ENCODE assay signal across 10 mouse cellular contexts in the genomic region with DNA sequence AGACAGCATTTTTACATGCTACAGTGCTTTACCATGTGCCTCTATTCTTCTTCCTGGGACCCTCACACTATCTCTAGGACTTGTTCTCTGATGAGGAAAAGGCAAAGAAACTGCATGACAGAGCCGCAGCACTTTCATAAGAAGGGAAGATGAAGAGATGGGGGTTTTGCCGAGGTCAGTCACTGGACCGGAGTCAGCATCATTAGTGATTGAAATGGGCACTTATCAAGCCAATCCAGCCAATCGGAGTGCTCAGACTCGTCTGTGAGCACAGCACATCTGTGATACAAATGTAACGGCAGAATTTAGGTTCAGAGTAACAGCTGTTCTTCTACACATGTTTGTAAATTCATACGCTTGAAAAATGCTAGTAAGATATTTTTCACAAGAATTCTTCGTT.
DNase-seq lines count a peak whose midpoint lies in the region; ATAC-seq lines count a peak whose summit lies in the region.
"Had no signal": no experiment of that assay in that cellular context is flagged by ENCODE, and none has a peak within 500 bp of the region (broad histone marks: within the 10 kb centered on the region; RNA-seq: fewer than 3 reads in every experiment).

No protein-coding gene starts in this region.

- peaks cover 29% of the 10 kb centered on the region for H3K4me1 ChIP-seq in heart, embryonic 16.5 days (ENCODE audit: control insufficient read depth, insufficient read depth, low read length)
- peaks cover 36% of the 10 kb centered on the region for H3K4me1 ChIP-seq in heart, embryonic 12.5 days (replicated peaks)
- H3K4me1 ChIP-seq in embryonic facial prominence, embryonic 15.5 days: peaks cover 35% of the 10 kb centered on the region
- H3K4me1 ChIP-seq in hindbrain, embryonic 15.5 days (replicated peaks): peaks cover 63% of the 10 kb centered on the region
- peaks cover 93% of the 10 kb centered on the region for H3K4me1 ChIP-seq in neural tube, embryonic 13.5 days (replicated peaks)

- 64% methylated on average over 8 of the region's 8 CpGs for WGBS in heart, embryonic 16.5 days
- WGBS in heart, embryonic 12.5 days: 65% methylated on average over 8 of the region's 8 CpGs
- WGBS in embryonic facial prominence, embryonic 15.5 days: 37% methylated on average over 8 of the region's 8 CpGs
- 30% methylated on average over 8 of the region's 8 CpGs for WGBS in hindbrain, embryonic 15.5 days
- 32% methylated on average over 8 of the region's 8 CpGs for WGBS in neural tube, embryonic 13.5 days

- no peak overlapping the region for H3K4me3 ChIP-seq in heart, embryonic 16.5 days (ENCODE audit: low read length)
- H3K4me3 ChIP-seq in heart, embryonic 12.5 days: no peak overlapping the region
- 0 out of 2 replicates have a peak overlapping the region, but pooled peaks have one; percentile 24 for H3K4me3 ChIP-seq in embryonic facial prominence, embryonic 15.5 days (replicated peaks)
- peak overlapping the region; percentile 17; the same call in 1 of the 2 replicates for H3K4me3 ChIP-seq in hindbrain, embryonic 15.5 days
- peak overlapping the region; percentile 19 for H3K4me3 ChIP-seq in neural tube, embryonic 13.5 days

- no peaks in the 10 kb centered on the region for H3K27me3 ChIP-seq in heart, embryonic 16.5 days (ENCODE audit: control insufficient read depth, insufficient read depth, low read length)
- no peaks in the 10 kb centered on the region for H3K27me3 ChIP-seq in heart, embryonic 12.5 days (replicated peaks)
- no peaks in the 10 kb centered on the region for H3K27me3 ChIP-seq in embryonic facial prominence, embryonic 15.5 days
- H3K27me3 ChIP-seq in hindbrain, embryonic 15.5 days: no peaks in the 10 kb centered on the region
- no peaks in the 10 kb centered on the region for H3K27me3 ChIP-seq in neural tube, embryonic 13.5 days

- no peaks in the 10 kb centered on the region for H3K9me3 ChIP-seq in heart, embryonic 16.5 days (replicated peaks; ENCODE audit: control insufficient read depth, low read length)
- no peaks in the 10 kb centered on the region for H3K9me3 ChIP-seq in heart, embryonic 12.5 days (replicated peaks)
- no peaks in the 10 kb centered on the region for H3K9me3 ChIP-seq in embryonic facial prominence, embryonic 15.5 days (replicated peaks)
- H3K9me3 ChIP-seq in hindbrain, embryonic 15.5 days: no peaks in the 10 kb centered on the region
- no peaks in the 10 kb centered on the region for H3K9me3 ChIP-seq in neural tube, embryonic 13.5 days

- H3K4me2 ChIP-seq in heart, embryonic 16.5 days (ENCODE audit: low read depth, low read length): peak overlapping the region; percentile 52
- no peak overlapping the region for H3K4me2 ChIP-seq in heart, embryonic 12.5 days
- H3K4me2 ChIP-seq in embryonic facial prominence, embryonic 15.5 days (replicated peaks): peak overlapping the region; percentile 45
- H3K4me2 ChIP-seq in hindbrain, embryonic 15.5 days: peak overlapping the region; percentile 55
- H3K4me2 ChIP-seq in neural tube, embryonic 13.5 days: peak overlapping the region; percentile 55

- no peak for DNase-seq in adrenal gland, postnatal 25 days
- no peak for DNase-seq in frontal cortex, adult 2 months (ENCODE audit: extremely low spot score in 1 of 2, low spot score in 1 of 2)
- DNase-seq in adrenal gland, postnatal 36 days: no peak
- DNase-seq: lung, postnatal 10 days; thymus, adult 18-20 months had no signal

- no peak for ATAC-seq in heart, embryonic 16.5 days (replicated peaks; ENCODE audit: extremely low read depth, insufficient read depth, low FRiP score)
- ATAC-seq in heart, embryonic 12.5 days (ENCODE audit: insufficient number of reproducible peaks, low FRiP score): no peak
- no peak for ATAC-seq in embryonic facial prominence, embryonic 15.5 days (ENCODE audit: insufficient number of reproducible peaks, low FRiP score, low TSS enrichment, low read depth)
- ATAC-seq in hindbrain, embryonic 15.5 days (ENCODE audit: low FRiP score, low read depth): no peak
- no peak for ATAC-seq in neural tube, embryonic 13.5 days (ENCODE audit: low read depth)

- peak overlapping the region; percentile 42; the same call in 1 of the 2 replicates for H3K27ac ChIP-seq in heart, embryonic 16.5 days (ENCODE audit: low read length)
- H3K27ac ChIP-seq in heart, embryonic 12.5 days (ENCODE audit: poor library complexity, severe bottlenecking): no peak overlapping the region; the same call in 1 of the 2 replicates
- peak overlapping the region; percentile 34; the same call in 1 of the 2 replicates for H3K27ac ChIP-seq in embryonic facial prominence, embryonic 15.5 days (replicated peaks)
- peak overlapping the region; percentile 90 for H3K27ac ChIP-seq in hindbrain, embryonic 15.5 days (replicated peaks)
- peak overlapping the region; percentile 96 for H3K27ac ChIP-seq in neural tube, embryonic 13.5 days (replicated peaks)

- no peaks in the 10 kb centered on the region for H3K36me3 ChIP-seq in heart, embryonic 16.5 days (ENCODE audit: control insufficient read depth, insufficient read depth)
- no peaks in the 10 kb centered on the region for H3K36me3 ChIP-seq in heart, embryonic 12.5 days
- no peaks in the 10 kb centered on the region for H3K36me3 ChIP-seq in embryonic facial prominence, embryonic 15.5 days
- no peaks in the 10 kb centered on the region for H3K36me3 ChIP-seq in hindbrain, embryonic 15.5 days
- H3K36me3 ChIP-seq in neural tube, embryonic 13.5 days: no peaks in the 10 kb centered on the region

- peak overlapping the region; percentile 31; the same call in 1 of the 2 replicates for H3K9ac ChIP-seq in heart, embryonic 16.5 days (ENCODE audit: low read length)
- H3K9ac ChIP-seq in heart, embryonic 12.5 days: no peak overlapping the region
- no peak overlapping the region for H3K9ac ChIP-seq in embryonic facial prominence, embryonic 15.5 days
- peak overlapping the region; percentile 8; the same call in 1 of the 2 replicates for H3K9ac ChIP-seq in hindbrain, embryonic 15.5 days
- H3K9ac ChIP-seq in neural tube, embryonic 13.5 days: peak overlapping the region; percentile 68

Comparison
In these comparisons a context has a peak if more than half of its experiments do, and no peak if none do; other contexts are left out.
1. H3K9ac ChIP-seq: peak in heart, embryonic 16.5 days (single experiment), hindbrain, embryonic 15.5 days (single experiment) and neural tube, embryonic 13.5 days (single experiment); none in heart, embryonic 12.5 days (single experiment) and embryonic facial prominence, embryonic 15.5 days (single experiment).
2. H3K4me3 ChIP-seq: peak in embryonic facial prominence, embryonic 15.5 days (single experiment), hindbrain, embryonic 15.5 days (single experiment) and neural tube, embryonic 13.5 days (single experiment); none in heart, embryonic 16.5 days (single experiment) and heart, embryonic 12.5 days (single experiment).